Mouse (Mus musculus): ENCODE data around the gene Olfr644. TPM values are rescaled to one million over a fixed set of nuclear protein-coding genes. Genes with fewer than 3 reads are reported as not detected.

Olfr644 gene
- polyA plus RNA-seq (2015; fragmentation: Nextera tagmentation; extraction: Ambion mirVana) = not detected in 2 replicates

- H3K9me3 ChIP-seq (ENCODE audit: control insufficient read depth, low read length) = no peaks in the 10 kb centered on the region
- H3K27me3 ChIP-seq (ENCODE audit: control insufficient read depth, insufficient read depth, low read length) = no peaks in the 10 kb centered on the region
- H3K4me3 ChIP-seq (ENCODE audit: low read depth, low read length) = no peak within 1 kb of the TSS
- ATAC-seq (ENCODE audit: low FRiP score, low TSS enrichment) (no peak), DNase-seq (ENCODE audit: low spot score) (no peak)
- H3K9ac ChIP-seq (ENCODE audit: low read length) = no peak within 1 kb of the TSS
- no peak within 1 kb of the TSS for H3K27ac ChIP-seq (replicated peaks)
- H3K4me1 ChIP-seq (replicated peaks; ENCODE audit: control insufficient read depth, insufficient read depth) = no peaks in the 10 kb centered on the region
- H3K4me2 ChIP-seq (replicated peaks; ENCODE audit: low read depth) = no peak within 1 kb of the TSS
- no peaks in the 10 kb centered on the region for H3K36me3 ChIP-seq (ENCODE audit: control insufficient read depth, insufficient read depth, low read length)
- TF ChIP-seq EP300 (optimal IDR thresholded peaks at IDR 0.05) (no peak), CTCF (IDR thresholded peaks at IDR 0.05; ENCODE audit: low read depth) (no peak)
- WGBS = 60% methylated on average over 2 of the region's 2 CpGs
Observed at GRCm38 (mm10) chr7:104071769-104072168, at the start of gene Olfr644. Gene Olfr644, minus strand, starts transcription at chr7:104071869.

DNA sequence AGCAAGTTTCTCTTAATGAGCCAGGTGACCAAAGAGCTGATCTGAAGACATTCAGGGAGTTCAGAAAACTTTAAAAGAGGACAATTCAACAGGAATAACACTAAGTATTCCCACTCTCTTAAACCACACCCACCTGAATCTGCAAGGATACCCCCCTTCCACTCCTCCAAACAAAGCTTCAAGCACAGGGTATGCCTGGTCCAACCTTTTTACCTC is 33.0 kb upstream of the Olfr644 start, which contains the start of gene Olfr646:
Gene Olfr646, plus strand, starts transcription at position 117 of the 216 bp plus-strand sequence.
- no peak for ATAC-seq (ENCODE audit: low FRiP score, low TSS enrichment)
- no peaks in the 10 kb centered on the region for H3K4me1 ChIP-seq (replicated peaks; ENCODE audit: control insufficient read depth, insufficient read depth)
- no peak for DNase-seq (ENCODE audit: low spot score)
- no peaks in the 10 kb centered on the region for H3K27me3 ChIP-seq (ENCODE audit: control insufficient read depth, insufficient read depth, low read length)
- no peak within 1 kb of the TSS for H3K4me2 ChIP-seq (replicated peaks; ENCODE audit: low read depth)
- H3K9me3 ChIP-seq (ENCODE audit: control insufficient read depth, low read length) = no peaks in the 10 kb centered on the region
- H3K9ac ChIP-seq (ENCODE audit: low read length) = no peak within 1 kb of the TSS
- TF ChIP-seq CTCF (IDR thresholded peaks at IDR 0.05; ENCODE audit: low read depth) = no peak
- TF ChIP-seq EP300 (optimal IDR thresholded peaks at IDR 0.05) = no peak
- no peak within 1 kb of the TSS for H3K27ac ChIP-seq (replicated peaks)
- H3K4me3 ChIP-seq (ENCODE audit: low read depth, low read length) = no peak within 1 kb of the TSS
- no peaks in the 10 kb centered on the region for H3K36me3 ChIP-seq (ENCODE audit: control insufficient read depth, insufficient read depth, low read length)

DNA sequence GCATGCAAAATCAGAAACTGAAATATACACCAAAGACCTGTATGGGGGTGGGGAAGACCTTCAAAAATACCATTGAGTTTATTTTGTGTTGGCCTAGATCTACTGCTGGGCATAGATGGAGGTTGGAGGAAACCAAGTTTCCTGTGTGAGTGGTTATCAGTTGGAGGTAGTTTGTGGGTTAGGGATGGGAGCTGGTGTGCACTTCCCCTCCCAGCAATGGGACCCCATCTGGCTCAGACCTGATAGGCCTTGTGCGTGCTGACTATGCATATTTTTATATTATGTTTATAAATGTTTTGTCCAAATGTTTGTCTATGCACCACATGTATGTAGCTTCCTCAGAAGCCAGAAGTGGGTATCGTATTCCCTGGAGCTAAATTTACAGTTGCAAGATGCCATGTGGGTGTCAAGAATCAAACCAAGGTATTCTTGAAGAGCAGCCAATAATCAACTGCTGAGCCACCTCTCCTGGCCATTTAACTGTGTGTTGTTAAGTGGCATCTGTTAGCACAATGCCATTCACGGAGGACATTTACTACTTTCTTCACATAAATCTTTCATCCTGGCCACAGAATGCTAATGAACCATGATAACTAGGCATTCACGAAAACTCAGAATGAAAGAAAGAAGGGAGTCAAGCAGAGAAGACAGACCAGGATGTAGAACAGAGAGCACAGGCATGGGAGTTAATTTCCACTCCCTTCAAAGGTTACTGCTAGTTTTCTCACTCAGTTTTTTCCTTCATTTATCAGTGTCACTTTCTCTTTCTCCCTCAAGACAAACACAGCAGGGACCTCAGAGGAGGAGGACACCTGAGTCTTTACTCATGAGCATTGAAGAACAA is 32.5 kb upstream of the Olfr644 start:
- no peak overlapping the region for H3K4me3 ChIP-seq (ENCODE audit: low read depth, low read length)
- H3K4me1 ChIP-seq (replicated peaks; ENCODE audit: control insufficient read depth, insufficient read depth) = no peaks in the 10 kb centered on the region
- ATAC-seq (ENCODE audit: low FRiP score, low TSS enrichment) (no peak), DNase-seq (ENCODE audit: low spot score) (no peak)
- TF ChIP-seq CTCF (IDR thresholded peaks at IDR 0.05; ENCODE audit: low read depth) = no peak
- TF ChIP-seq EP300 (optimal IDR thresholded peaks at IDR 0.05) = no peak
- no peak overlapping the region for H3K9ac ChIP-seq (ENCODE audit: low read length)
- no peak overlapping the region for H3K4me2 ChIP-seq (replicated peaks; ENCODE audit: low read depth)
- no peaks in the 10 kb centered on the region for H3K36me3 ChIP-seq (ENCODE audit: control insufficient read depth, insufficient read depth, low read length)
- no peak overlapping the region for H3K27ac ChIP-seq (replicated peaks)
- 51% methylated on average over 4 of the region's 4 CpGs for WGBS
- no peaks in the 10 kb centered on the region for H3K9me3 ChIP-seq (ENCODE audit: control insufficient read depth, low read length)
- no peaks in the 10 kb centered on the region for H3K27me3 ChIP-seq (ENCODE audit: control insufficient read depth, insufficient read depth, low read length)

DNA sequence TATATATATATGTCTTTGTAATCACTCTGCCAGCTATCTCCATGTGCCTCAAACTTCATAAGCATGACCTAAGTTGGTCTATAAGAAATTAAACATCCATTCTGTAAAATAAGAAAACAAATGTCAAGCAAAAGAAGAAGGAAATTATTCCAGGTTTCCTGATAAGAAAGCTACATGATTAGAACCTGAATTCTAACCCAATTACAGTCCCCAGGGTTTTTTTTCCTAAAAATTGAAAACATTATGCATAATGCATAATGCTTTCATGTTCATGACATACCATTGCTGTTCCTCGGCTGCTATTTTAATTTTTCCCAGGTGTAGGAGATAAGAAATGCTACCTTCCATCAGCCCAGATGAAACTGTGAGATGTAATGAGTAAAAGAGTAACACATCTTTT is 13.7 kb upstream of the Olfr644 start, which contains the start of gene Olfr645:
Gene Olfr645, minus strand, starts transcription at position 101 of the 400 bp plus-strand sequence.
- H3K27ac ChIP-seq (replicated peaks) = no peak within 1 kb of the TSS
- H3K27me3 ChIP-seq (ENCODE audit: control insufficient read depth, insufficient read depth, low read length) = no peaks in the 10 kb centered on the region
- DNase-seq (ENCODE audit: low spot score) (no peak), ATAC-seq (ENCODE audit: low FRiP score, low TSS enrichment) (no peak)
- TF ChIP-seq EP300 (optimal IDR thresholded peaks at IDR 0.05) = no peak
- no peak for TF ChIP-seq CTCF (IDR thresholded peaks at IDR 0.05; ENCODE audit: low read depth)
- no peaks in the 10 kb centered on the region for H3K9me3 ChIP-seq (ENCODE audit: control insufficient read depth, low read length)
- H3K9ac ChIP-seq (ENCODE audit: low read length) = no peak within 1 kb of the TSS
- WGBS = 58% methylated on average over 1 of the region's 1 CpGs
- no peak within 1 kb of the TSS for H3K4me3 ChIP-seq (ENCODE audit: low read depth, low read length)
- H3K36me3 ChIP-seq (ENCODE audit: control insufficient read depth, insufficient read depth, low read length) = no peaks in the 10 kb centered on the region
- no peaks in the 10 kb centered on the region for H3K4me1 ChIP-seq (replicated peaks; ENCODE audit: control insufficient read depth, insufficient read depth)
- H3K4me2 ChIP-seq (replicated peaks; ENCODE audit: low read depth) = no peak within 1 kb of the TSS

DNA sequence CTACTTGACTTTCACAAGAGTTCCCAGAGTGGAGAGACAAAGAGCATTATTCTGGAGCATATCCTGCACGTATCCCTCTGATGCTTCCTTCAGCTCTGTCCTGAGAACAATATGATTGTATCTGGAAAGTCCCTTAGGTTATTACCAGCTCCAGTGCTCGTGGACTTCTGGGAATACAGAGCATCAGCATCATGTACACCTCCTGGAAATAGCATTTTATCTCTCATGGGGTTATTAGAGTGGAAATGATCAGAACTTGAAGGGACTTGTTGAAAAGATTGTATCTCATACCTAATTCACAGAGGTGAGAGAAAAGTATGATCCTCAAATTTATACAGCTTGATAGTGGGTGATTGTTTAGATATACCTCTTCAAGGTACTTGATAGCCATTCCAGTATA is 10.3 kb downstream of the Olfr644 start, which contains the start of gene 4930516K23Rik:
Gene 4930516K23Rik, minus strand, starts transcription at position 101 of the 400 bp plus-strand sequence.
- 39% methylated on average over 2 of the region's 2 CpGs for WGBS
- H3K9me3 ChIP-seq (ENCODE audit: control insufficient read depth, low read length) = no peaks in the 10 kb centered on the region

DNA sequence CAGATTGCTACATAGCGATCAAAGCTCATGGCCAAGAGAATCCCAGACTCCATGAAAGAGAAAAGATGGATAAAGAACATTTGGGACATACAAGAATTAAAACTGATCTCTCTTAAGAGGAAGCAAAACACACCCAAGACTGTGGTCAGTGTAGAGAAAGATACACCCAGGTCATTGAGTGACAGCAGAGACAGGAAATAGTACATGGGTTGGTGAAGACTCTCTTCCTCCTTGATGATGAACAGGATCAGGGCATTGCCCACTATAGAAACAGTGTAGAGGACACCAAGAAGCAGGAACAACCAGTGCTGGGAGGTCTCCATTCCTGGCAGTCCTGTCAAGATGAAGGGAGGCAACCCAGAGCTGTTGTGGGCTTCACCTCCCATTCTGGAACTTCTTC is 12.5 kb downstream of the Olfr644 start:
- no peak overlapping the region for H3K9ac ChIP-seq (ENCODE audit: low read length)

More for the DNA sequence above, 10.3 kb downstream of the Olfr644 start, which contains the start of gene 4930516K23Rik:
- H3K4me2 ChIP-seq (replicated peaks; ENCODE audit: low read depth) = no peak within 1 kb of the TSS
- no peak for DNase-seq (ENCODE audit: low spot score)
- no peak within 1 kb of the TSS for H3K4me3 ChIP-seq (ENCODE audit: low read depth, low read length)
- no peaks in the 10 kb centered on the region for H3K4me1 ChIP-seq (replicated peaks; ENCODE audit: control insufficient read depth, insufficient read depth)
- H3K36me3 ChIP-seq (ENCODE audit: control insufficient read depth, insufficient read depth, low read length) = no peaks in the 10 kb centered on the region
- H3K9ac ChIP-seq (ENCODE audit: low read length) = no peak within 1 kb of the TSS
- ATAC-seq (ENCODE audit: low FRiP score, low TSS enrichment) = no peak
- no peak within 1 kb of the TSS for H3K27ac ChIP-seq (replicated peaks)
- TF ChIP-seq EP300 (optimal IDR thresholded peaks at IDR 0.05) (no peak), CTCF (IDR thresholded peaks at IDR 0.05; ENCODE audit: low read depth) (no peak)
- no peaks in the 10 kb centered on the region for H3K27me3 ChIP-seq (ENCODE audit: control insufficient read depth, insufficient read depth, low read length)

More for the DNA sequence above, 12.5 kb downstream of the Olfr644 start:
- Histone ChIP-seq H3K27ac (replicated peaks) (no peak overlapping the region), H3K4me1 (replicated peaks; ENCODE audit: control insufficient read depth, insufficient read depth) (no peaks in the 10 kb centered on the region), H3K9me3 (ENCODE audit: control insufficient read depth, low read length) (no peaks in the 10 kb centered on the region), H3K4me3 (ENCODE audit: low read depth, low read length) (no peak overlapping the region), H3K27me3 (ENCODE audit: control insufficient read depth, insufficient read depth, low read length) (no peaks in the 10 kb centered on the region), H3K4me2 (replicated peaks; ENCODE audit: low read depth) (no peak overlapping the region), H3K36me3 (ENCODE audit: control insufficient read depth, insufficient read depth, low read length) (no peaks in the 10 kb centered on the region)
- TF ChIP-seq EP300 (optimal IDR thresholded peaks at IDR 0.05) = no peak
- TF ChIP-seq CTCF (IDR thresholded peaks at IDR 0.05; ENCODE audit: low read depth) = no peak
- no peak for ATAC-seq (ENCODE audit: low FRiP score, low TSS enrichment)
- 88% methylated on average over 1 of the region's 1 CpGs for WGBS
- no peak for DNase-seq (ENCODE audit: low spot score)
